Mouse (Mus musculus) embryo, embryonic 9.5 days (tissue): ENCODE data around the gene Abraxas2.
A peak's percentile ranks its signal among the peaks of the same experiment; 100 is the strongest.

Experiments used
- DNase-seq: peaks from one replicate; pipeline ENCODE4 v3.0.0-alpha.2; 2017; ENCODE audit errors: extremely low spot score

The Abraxas2 gene

DNA sequence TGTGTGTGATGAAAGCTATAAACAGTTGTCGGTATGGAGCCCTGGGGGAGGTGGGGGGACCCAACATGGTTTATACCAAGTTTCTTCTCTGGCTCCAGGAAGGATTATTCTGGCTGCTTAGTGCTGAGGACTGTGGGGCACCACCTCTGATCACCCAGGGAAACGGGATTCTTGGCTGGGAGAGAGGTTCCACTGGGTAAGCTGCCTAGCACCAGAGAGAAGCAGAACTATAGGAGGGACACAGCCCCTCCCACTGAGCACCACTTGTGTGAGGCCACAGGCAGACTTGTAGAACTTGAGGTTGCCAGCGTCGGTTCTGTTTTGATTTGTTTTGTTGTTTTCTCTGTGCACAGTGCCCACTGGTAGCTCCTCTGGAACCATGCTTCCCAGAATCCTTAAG is 5.1 kb upstream of the Abraxas2 start:
- DNase-seq: no peak

DNA sequence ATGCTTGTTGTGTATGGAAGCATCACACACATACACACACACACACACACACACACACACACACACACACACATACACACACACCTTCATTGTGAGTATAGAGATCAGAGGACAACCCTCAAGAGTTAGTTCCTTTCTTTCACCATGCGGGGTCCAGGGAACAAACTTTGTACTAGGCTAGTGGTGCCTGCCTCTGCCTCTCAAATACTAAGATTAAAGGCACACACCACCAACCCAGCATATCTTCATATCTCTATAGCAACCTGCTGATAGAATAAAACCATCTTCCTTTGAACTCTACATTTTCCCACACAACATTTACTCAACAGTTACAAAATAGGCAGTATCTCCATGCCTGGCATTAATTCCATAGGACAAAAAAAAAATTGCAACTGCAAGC is 2.9 kb upstream of the Abraxas2 start:
- no peak for DNase-seq

DNA sequence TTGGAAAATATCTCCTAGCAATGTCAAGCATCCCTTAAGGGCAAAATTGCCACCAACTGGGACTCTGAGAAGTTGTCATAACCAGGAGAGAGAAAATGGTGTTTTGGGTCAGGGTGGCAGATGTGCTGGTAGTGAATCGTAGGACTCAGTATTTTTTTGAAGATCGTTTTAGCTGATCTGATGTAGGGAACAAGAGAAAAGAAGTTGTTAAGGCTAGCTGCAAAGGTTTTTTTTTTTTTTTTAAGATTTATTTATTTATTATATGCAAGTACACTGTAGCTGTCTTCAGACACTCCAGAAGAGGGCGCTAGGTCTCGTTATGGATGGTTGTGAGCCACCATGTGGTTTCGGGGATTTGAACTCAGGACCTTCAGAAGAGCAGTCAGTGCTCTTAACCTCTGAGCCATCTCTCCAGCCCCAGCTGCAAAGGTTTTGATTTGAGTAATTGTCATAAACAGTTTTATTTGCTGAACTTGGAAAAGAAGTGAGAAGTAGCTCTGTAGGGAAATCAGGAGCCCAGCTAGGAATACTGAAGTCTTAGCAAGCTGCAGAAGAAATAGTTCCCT is 899 bp upstream of the Abraxas2 start:
- DNase-seq: no peak

DNA sequence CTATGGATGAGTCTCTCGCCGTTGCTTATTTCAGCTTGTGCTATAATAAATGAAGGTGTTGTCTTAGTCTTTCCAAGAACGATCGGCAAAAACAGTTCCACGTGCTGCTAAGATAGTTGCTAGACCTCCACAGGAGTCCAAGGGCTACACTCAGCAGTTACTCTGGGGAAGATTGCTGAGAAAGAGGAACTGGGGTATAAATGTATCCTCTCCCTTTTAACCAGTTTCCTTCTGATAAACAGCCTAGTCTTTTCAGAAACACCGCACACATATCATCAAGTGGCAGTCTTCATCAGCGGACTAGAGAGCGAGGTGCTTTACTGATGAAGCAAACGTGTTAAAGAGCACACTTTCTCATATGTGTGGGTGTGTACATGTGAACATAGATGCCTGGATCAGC is 7.3 kb downstream of the Abraxas2 start:
- no peak for DNase-seq

DNA sequence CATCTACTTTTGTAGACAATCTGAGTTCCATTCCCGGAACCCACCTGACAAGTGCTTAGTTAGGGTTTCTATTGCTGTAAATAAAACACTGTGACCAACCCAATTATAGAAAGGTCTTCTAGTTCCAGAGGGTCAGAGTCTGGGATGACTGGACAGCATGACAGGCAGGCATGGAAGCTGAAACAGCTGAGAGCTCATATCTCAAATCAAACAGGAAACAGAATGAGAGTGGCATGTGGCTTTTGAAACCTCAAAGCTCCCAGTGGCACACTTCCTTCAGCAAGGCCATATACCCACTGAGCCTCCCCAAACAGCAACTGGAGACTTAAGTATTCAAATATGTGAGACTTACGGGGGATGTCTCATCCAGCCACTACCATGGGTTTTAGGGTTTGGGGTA is 14.0 kb downstream of the Abraxas2 start:
- no peak for DNase-seq

DNA sequence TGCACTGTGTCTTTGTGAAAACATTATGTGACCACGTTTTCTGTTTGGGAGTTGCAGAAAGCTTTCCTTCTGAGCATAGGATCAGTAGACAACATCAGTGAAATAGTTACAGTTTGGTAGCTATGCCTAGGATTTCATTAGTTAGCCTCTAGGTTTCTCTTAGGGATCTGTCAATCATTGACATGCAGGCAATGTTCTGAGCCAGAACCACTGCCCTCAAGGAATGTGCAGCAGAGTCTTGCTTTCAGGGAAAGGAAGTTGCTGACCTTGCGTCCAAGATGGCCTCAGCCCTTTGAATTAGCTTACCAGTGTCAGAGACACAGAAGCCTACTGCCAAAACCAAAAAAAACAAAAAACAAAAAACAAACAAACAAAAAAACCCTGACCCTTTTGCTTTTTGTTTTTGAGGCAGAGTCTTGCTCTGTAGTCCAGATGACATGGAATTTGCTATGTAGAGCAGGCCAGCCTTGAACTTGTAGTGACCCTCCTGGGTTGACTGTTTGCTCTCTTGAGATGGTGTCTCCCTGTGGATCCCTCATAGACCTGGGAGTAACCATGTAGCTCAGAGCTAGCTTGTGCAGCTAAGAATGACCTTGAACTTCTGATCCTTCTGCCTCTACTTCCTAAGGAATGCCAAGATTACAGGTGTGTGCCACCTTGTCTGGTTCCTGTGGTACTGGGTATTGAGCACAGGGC is 16.5 kb downstream of the Abraxas2 start:
- no peak for DNase-seq

DNA sequence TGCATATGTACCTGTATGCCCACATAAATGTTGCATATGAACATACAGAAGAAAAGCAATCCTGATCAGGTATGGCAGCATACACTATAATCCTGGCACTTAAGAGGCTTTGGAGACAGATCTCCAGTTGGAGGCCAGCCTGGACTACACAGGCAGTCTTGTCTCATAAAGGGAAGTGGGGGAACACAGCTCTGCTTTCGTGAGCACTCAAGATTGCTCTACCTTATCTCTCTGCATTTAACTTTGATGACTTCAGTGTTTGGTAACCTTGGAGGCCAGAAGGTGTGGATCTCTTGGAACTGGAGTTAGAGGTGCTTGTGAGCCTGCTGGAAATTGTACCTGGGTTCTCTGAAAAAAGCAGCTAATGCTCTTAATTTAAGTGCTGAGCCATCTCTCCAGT is 21.3 kb downstream of the Abraxas2 start:
- no peak for DNase-seq

DNA sequence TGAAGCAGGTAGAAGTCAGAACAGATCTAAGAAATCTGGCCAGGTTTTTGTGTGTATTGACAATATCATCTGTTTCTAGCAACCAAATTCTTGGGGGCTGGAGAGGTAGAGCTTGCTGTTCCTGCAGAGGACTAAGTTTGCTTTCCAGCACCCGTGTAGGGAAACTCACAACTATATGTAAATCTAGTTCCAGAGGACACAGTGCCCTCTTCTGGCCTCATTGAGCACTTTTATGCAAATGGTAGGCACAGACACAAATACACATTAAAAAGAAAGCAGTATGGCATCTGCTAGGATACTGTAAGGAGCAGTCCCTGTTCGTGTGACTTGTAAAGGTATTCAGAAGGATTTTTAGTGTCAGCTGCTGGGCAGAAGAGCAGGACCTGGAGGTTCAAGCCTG is 23.3 kb downstream of the Abraxas2 start:
- no peak for DNase-seq

DNA sequence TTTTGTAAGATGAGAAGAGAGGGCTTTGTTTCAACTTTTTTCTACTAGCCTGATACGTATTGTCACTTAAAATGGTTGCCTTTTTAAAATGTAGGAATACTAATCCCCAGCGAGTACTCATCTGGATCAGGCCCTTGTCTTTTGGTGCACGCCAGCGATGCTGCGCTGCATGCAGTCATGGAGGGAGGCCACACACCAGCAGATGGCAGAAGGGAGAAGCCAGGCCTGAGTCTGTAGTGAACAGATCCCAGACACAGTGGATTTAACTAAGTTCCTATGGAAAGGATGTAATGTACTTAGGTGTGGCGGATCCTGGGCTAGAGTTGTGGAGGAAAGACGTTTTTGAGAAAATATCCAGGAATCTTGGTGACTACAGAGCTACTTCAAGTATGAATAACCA is 25.0 kb downstream of the Abraxas2 start:
- DNase-seq: no peak

DNA sequence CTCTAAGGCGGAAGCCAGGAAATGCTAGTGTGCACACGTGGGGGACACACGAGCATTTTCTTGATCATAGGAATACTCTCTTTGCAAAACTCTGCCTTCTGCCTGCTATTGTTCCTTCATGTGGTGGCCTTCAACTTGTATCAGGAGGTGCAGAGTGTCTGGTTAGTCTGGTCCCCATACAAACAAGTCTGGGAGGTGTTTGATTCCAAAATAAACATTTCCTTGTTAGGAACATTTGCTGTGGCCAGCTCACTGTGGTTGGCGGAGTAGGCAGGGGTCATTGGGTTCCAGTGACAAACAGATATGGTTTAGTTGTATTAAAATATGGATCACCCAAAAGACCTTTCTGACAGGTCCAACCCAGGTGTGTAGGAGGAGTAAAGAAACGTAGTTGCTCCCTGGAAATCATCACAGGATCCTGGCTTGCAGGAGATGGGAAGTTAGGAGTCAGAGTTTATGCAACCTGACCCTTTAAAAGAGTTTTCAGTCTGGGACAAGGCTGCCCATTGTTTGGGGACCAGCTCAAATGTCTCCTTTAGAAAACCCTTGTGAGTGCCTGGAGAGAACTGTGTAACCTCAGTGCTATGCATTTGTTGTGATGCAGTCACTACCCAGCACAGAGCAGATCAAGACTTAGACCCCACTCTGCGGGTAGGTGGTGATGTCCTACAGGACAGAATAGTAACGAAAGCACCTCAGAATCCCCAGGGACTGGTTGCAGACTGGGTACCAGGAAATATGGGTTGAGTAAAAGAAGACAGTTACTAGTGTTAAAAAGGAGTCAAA is 28.2 kb downstream of the Abraxas2 start:
- DNase-seq: peak; percentile 12

DNA sequence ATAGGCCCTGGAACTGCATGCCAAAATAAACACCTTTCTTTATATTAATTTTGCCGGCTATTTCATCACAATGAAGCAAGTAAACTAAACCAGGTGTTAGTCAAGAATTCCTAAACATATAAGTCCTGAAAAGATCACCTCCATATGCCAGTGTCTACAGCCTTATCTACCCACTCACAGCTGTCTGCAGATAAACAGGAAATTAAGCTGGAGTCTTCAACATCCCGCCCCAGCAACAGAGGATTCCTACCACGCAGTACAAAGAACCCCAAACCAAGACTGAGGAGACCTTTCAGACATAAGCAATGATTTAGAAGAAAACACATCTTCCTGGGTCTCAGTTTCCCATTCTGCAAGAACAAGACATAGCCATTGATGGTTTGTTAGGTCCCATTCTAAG is 29.0 kb downstream of the Abraxas2 start:
- DNase-seq: no peak

DNA sequence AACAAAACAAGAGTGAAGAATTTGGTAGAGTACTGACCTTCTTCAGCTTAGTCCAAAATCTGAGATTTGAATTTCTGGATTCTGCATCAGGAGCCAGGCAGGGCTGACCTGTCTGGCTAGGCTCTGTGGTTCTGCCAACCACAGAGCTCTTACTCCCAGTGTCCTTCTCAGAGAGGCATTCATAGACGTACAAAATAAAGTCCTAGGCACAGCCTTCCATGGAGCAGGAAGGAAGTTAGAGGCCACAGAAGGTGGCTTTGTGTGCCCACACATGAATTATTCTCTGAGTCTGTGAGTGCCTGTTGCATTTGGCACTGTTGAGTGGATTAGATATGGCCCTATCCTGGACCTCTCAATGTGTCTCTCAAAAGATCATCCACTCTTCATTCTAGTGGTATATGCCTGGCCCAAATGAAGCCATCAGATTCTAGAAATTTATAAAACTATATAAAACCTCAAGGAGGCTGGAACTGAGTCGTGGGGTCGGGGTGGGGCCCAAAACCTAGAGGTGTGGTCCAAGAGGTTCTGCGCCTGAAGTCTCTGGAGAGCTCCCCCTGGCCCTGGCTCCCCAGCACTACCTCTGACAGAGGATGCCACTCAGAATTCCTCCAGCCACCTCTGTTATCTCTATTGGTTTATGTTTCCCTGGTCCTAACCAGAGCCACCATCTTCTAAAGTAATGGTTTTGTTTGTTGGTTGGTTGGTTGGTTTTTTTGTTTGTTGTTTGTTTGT is 29.7 kb downstream of the Abraxas2 start:
- no peak for DNase-seq

DNA sequence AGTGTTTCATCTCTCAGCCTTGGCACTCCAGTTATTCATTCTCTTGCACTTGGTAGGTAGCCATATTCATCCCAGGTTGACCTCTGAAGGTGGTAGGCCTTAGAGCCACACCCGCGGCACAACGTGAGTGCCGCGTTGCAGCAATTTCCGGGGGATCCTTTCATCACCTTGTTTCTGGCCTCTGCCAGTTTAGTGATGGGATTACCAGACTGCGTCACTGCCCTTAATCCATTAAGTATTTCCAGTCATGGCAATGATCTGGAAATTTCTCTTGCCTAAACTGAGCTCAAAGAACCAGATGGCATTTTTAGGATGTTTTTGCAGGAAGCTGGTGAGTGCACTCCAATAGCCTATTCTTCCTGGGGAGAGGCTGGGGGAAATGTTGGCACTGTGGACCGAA is 30.7 kb downstream of the Abraxas2 start:
- DNase-seq: no peak

DNA sequence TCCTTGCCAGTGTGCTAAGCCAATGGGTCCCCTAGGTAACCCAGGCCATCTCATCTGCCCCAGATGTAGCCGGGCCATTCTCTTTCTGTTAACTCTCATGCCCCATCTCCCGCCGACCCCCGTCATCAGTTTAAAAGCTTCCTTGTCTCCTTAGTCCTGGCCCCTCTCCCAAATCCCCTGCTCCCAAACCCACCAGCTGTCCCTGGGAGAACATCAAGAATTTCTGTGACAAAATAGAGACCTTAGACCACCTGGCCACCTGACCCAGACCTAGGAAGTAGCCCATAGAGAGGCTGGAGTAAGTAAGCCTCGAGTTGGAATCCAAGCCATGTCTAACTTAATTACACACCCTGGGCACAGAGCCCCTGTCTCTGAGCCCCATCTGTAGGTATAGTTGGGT is 31.2 kb downstream of the Abraxas2 start:
- no peak for DNase-seq

DNA sequence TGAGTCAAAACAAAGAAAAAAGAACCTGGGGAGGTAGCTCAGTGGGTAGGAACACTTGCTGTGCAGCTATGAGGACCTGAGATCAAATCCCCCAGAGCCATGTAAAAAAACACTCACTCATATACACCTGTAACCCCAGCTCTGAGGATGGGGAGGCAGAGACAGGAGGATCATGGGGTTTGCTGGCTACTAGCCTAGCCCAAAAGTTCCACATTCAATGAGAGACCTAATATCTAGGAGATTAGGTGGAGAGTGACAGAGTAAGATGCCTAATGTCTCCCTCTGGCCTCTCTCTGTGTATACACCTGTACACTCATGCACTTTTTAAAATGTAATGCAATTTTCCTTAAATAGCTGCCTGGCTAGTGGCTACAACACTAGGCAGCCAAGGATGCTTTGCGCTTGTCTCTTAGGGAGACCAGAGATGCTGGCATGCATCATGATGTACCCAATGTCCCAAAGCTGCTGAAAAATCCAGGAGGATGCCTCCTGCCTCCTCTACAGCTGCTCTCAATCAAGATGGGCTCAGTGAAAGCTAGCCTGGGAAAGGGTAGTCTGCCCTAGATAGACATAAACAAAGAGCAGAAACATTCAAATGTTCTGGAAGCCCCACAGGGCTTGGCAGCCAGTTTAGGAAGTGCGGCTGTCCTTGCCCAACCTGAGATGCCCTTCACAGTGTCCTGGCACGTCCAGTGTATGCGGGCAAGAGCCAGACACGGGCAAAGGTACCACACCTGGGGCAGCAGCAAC is 32.7 kb downstream of the Abraxas2 start:
- DNase-seq: no peak

DNA sequence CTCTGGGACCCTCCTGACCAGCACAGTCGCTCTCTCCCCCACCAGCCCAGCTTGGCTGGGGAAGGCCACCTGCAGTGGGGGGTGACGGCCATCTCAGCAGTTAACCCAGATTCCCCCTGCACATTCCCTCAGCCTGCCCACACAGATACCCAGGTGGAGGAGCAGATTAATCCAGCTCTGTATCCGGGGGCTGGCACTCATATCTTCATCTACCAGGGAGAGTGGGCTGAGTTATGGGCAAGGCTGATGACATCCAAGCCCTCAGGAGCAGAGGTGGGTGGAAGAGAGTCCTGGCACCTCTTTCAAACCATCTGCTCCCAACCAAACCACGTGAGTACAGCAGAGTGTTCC is 33.3 kb downstream of the Abraxas2 start:
- DNase-seq: no peak

DNA sequence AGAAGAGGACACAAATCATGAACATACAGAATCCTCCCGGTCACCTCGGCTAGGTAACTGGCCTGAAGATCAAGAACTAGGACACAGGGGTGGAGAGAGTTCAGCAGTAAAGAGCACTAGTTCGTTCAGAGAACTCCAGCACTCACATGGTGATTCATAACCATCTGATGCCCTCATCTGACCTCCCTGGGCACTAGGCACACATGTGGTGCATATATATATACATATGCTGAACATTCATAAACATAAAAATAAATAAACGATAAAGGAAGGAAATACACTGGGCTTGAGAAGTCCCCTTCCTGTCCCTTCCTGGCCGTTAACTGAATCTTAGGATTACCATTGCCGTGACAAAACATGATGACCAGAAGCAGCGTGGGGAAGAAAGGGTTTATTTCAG is 33.8 kb downstream of the Abraxas2 start:
- DNase-seq: no peak

DNA sequence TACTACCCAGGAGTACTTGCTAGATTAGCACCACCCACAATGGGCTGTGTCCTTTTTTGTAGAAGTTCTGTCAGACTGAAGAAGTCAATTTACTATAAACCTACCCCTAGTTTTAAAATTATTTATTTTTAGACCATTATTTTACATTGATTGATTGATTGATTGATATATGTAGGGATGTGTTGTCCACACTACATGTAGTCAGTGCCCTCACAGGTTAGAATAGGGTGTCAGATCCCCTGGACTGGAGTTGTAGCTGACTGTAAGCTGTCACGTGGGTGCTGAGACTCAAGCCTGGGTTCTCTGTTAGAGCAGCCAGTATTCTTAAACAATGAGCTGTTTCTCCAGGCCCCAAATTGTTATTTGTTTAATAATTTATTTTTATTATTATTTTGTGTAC is 34.3 kb downstream of the Abraxas2 start:
- no peak for DNase-seq

DNA sequence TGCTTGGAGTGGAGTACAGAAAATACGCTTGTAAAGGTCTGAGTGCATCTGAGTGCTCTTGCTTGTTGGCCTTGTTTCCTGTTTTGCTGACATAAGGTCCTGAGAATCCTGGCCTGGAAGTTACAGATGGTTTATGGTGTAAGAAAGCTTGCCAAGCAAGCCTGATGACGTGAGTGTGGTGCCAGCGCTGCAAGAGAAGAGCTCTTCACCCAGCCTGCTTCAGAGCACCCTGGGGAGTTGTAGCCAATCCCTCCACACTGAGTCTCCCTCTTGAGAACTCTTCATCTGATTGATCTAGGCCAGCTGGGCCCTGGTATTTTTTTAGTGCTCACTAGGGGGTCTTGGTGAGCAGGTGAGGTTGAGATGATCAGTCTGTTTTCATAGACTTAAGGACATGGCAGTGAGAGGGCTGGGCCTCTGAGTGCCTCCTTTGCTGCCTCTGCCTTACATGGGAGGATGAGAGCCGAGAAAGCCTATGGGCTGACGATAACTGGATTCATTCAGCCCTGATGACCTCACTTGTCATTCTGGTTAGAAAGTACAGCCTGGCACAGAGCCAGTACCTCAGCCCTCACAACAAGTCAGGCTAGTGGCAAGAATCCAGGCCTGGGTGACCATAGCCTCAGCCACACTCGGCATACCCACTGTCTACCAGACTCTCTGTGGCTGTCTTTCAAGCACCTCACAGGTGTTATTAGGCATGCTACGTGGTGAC is 36.0 kb downstream of the Abraxas2 start:
- no peak for DNase-seq

DNA sequence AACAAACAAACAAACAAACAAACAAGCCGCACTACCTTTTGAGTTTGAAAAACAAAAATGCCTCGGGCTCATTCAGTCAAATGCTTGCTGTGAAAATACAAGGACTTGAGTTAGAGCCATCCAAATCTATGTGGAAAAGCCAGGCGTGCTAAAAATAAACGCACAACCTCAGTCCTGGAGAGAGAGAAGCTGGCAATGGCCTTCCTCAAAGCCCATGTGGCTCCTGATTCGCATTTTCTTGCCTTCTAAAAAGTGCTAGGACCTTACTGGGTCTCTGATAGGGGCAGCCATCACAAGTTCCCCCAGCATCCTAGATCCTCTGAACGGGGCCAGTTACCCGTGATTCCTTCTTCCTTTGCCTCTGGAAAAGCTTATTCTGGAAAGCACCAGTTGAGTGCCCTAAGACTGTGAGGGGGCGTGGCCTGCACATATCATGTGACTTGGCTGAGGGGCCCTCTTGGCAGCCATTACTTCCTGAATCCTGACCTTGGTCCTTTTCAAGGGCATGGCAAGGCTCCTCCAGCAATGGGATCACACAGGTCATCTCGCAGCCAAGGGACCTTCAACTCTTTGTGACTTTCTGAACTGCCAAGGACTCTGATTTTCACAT is 37.3 kb downstream of the Abraxas2 start:
- DNase-seq: no peak

DNA sequence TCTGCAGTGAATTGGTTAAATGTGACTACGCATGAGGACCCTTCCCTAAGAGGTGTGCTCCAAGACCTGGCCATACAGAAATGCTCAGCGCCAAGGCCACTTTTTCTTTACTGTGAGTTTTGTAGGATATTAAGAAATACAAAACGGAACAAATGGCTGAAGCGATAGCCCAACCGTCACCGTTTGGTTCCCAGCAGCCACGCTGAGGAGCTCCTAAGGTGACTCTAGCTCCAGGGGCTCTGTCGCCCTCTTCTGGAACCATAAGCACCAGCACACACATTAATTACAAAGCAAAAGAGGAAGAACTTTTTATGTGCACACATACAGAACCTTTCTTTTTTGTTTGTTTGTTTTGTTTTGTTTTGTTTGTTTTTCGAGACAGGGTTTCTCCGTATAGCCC is 38.2 kb downstream of the Abraxas2 start:
- DNase-seq: no peak
